Mouse (Mus musculus) v-Abl transformed pro-B cells (cell line): ENCODE data around the gene Actr8.

Experiments used
- in situ Hi-C, 2 experiments: fragments of 400-800 bp; cut with MboI; formaldehyde crosslinking; loops; one replicate each; pipeline ENCODE4 v1.15.1; 2025; ENCODE audit not compliant: unreplicated experiment in 2 of 2

Actr8 gene

DNA sequence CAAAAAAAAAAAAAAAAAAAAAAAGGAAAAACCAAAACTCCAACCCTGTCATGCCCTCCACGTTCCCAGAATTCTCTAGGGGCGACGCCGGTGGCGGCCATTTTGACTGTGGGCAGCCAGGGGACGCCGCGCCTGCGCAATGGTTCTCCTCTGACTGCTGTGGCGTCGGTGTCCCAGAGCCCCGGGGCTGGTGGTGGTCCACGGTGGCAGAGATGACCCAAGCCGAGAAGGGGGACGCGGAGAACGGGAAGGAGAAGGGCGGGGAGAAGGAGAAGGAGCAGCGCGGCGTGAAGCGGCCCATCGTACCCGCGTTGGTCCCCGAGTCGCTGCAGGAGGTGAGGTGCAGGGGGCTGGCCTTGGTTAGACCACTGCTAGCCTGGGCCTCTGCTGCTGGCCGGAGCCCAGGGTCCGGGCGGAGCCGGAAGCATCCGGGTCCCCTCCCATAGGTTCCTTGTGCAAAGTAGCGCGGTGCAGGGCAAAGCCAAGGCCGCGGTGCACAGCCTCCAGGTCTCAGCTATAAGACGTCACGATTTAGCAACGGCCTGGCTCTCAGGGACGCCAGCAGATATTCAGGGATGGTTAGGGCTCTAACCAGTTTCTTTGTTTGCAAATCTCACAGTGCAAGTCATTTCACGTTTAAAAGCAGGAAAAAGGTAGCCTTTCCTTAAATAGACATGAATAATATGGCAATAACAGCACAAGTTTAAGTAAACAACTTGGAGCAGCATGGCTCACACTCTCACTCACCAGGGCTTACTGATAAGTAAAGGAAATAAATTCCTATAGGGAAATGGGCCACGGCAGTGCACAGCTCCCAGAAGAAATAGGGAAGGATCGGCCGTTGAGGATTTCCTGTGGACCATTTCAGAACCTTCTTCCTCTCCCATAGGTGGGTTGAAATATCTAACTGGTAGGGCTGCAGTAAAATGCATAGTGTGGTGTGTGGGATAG is at the start of gene Actr8:
Actr8 (plus strand) TSS at position 84 of the 951 bp plus-strand sequence.
- in situ Hi-C loops = loop anchor here in 1 of 2 experiments (10.0 kb wide), 1 partner anchor 696 kb away; no protein-coding TSS in a partner anchor

DNA sequence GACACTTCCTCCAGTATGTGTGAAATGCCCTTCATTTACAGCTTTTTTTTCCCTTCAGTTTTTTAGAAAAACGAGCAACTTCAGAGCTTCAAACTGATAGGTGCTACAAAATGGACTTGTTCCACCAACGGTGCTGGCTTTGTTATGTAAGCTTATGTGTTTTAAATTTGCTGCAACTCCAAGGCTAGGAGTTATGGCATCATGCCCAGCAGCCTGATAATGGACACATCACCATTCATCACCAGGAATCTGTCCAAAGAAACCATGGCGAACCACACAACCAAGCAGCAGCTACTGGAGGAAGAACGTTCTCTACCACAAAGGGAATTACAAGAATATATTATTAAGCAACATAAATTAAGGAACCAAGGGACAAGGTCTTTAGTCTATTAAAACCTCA is 49.2 kb upstream of the Actr8 start:
- in situ Hi-C loops = loop anchor here in 1 of 2 experiments (25.0 kb wide), 1 partner anchor 492 kb away; no protein-coding TSS in a partner anchor

DNA sequence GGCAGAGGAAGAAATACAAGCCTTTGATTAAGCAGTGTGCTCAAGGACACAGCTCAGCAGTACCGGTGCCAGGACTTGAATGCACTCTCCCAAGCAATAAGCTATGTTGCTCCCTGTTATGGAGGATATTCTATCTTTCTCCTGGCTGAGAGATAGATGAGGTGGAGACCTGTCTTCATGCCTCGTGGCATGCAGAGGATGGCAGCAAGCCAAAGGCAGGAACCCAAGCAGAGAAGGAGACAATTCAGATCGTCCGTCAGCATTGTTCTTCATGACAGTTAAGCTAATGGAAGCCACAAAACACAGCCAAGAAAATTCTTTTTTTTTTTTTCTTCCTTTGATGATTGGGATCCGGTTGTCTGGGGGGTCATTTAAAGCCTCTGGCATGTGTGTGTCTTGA is 42.6 kb upstream of the Actr8 start:
- in situ Hi-C loops = loop anchor here in 1 of 2 experiments (25.0 kb wide), 1 partner anchor 498 kb away; no protein-coding TSS in a partner anchor

DNA sequence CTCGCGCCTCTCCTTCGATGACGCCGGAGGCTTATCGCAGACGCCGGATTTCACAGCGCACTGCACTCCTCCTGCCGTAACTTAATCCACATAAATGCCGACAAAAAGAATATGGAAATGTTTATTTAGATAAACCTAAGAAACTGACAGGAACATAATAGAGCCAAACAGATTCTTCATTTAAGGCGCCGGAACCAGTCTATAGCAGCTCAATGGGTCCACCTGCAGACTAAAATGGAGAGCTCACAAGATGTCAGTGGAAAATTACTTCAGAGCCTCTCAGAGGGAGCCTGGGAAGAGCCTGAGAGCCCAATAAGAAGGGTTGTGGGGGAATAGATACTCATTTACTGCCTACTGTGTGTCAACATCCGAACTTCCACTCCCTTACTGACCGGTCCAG is 40.7 kb upstream of the Actr8 start:
- in situ Hi-C loops = loop anchor here in 1 of 2 experiments (25.0 kb wide), 1 partner anchor 500 kb away; no protein-coding TSS in a partner anchor

DNA sequence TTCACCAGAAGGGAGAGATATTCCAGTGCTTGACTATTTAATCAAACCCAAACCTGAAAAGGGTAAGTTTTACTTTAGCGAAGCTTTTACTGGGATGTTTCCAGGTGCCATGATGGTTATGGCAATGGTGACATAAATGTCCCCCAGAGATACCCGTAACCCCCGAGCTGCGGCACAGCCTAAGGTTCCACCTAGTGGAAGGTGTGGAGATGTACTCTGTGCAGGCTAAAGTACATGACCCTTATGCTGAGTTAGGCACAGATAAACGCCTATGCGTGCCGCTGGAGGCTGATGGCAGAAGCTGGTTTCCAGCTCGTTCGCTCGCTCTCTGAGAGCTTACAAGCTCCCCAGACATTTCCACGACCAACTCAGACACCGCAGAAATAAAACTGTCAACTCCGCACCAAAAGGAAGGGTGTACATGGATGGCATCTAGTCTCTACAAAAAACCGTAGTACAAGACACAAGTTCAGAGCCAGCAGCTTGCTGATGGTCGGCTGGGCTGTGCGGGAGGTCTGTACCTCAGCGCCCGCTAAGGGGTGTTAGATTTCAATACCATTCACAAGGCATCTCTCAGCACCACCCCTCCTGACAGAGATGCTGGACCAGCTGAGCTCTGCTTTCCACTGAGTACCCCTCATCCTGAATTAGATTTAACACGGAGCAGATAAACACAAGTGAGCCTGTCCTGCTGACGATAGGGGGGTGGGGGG is 38.4 kb upstream of the Actr8 start:
- in situ Hi-C loops = loop anchor here in 1 of 2 experiments (25.0 kb wide), 1 partner anchor 502 kb away; no protein-coding TSS in a partner anchor

DNA sequence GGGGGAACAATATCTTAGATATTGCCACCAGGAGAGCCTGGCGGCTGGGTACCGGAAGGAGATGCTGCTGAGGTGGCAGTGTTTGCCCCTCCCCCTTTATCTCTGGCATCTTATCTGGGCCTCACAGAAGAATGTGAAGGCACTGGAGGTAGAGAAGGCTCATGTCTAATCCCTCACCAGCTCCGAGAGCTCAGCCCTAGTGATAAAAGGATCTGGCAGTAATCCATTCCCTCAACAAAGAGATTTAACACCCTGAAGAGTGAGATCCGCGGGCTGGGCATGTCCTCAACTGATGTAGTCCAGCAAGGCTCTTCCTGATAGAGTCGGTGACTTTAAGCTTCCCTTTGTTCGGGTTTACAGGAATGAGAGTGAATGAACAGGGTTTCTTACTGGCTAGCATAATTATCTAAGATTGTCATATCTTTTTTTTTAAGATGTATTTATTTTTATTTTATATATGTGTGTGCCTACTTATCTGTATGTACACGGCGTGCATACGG is 37.8 kb upstream of the Actr8 start:
- in situ Hi-C loops = loop anchor here in 1 of 2 experiments (25.0 kb wide), 1 partner anchor 503 kb away; no protein-coding TSS in a partner anchor

DNA sequence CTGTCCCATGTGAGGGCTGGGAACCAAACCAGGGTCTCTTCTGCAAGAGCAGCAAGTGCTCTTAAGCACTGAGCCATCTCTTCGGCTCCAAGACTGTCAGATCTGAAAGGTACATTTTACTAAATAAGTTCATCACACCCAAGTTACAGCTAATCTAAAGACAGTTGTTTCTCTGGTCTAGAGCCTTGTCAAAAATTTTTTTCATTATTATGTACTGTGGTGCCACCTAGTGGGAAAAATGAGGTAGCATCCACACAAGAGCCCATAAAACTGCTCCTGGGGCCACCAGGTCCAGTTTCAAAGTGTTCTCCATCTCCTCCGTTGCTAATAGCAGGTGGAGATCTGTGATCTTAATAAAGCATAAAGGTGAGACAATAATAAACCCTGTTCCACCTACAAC is 37.3 kb upstream of the Actr8 start:
- in situ Hi-C loops = loop anchor here in 1 of 2 experiments (25.0 kb wide), 1 partner anchor 504 kb away; no protein-coding TSS in a partner anchor

DNA sequence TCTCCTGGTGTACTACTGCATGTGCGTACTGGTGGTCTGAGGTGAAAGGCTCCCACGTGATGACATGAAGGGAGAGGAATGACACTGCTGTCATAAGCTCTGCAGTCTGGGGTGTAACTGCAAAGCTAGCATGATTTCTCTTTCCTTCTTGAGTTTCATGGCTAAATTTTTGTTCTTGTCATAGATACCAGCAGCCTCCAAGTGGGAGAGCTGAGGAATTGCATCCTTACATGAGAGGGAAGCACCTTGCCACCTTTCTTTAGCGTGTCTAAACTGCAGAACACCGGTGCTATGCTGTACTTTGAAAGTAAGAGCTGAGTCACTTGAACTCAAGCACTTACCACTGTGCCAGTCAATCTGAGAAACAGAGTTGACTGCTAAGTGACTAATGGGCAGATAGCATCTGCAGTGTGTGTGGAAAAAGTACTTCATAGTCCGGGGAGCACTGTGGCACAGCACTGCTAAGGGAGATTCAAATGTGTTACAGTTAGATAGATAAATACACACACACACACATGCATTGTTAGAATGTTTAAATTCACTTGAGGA is 31.3 kb upstream of the Actr8 start:
- in situ Hi-C loops = loop anchor here in 1 of 2 experiments (25.0 kb wide), 1 partner anchor 510 kb away; no protein-coding TSS in a partner anchor

DNA sequence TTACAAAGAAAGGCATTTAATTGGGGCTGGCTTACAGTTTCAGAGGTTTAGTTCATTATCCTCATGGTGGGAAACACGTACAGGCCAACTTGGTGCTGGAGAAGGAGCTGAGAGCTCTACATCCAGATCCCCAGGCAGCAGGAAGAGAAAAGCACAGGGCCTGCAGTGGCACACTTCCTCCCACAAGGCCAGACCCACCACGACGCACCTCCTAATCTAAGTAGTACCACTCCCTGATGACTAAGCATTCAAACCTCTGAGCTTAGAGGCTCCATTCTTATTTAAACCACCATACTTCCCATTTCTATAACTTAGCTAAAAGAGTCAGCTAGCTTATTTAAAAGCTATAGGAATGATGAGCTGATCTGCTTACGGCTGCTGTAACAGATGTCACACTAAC is 27.3 kb upstream of the Actr8 start:
- in situ Hi-C loops = loop anchor here in 1 of 2 experiments (25.0 kb wide), 1 partner anchor 1886 kb away; the partner anchor contains the start of gene Ankrd28

DNA sequence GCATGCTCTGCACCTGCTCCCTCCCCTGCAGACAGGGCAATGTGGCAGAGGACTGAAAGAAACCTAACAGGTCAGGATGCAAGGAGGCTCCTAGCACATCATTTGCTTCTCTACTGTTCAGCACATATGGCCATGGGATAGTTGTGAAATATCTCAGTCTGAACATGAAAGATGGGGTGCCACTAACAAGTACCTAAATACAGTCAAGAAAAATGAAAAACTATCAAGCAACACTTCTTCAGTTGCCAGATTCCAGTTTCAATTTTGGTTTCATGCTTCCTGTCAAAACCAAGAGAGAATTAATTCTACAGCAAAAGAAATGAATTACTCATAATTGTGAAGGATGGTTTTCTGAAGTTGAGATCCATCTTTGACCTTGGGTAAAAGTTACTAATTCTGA is 20.7 kb upstream of the Actr8 start:
- in situ Hi-C loops = loop anchor here in 1 of 2 experiments (25.0 kb wide), 1 partner anchor 1880 kb away; the partner anchor contains the start of gene Ankrd28

DNA sequence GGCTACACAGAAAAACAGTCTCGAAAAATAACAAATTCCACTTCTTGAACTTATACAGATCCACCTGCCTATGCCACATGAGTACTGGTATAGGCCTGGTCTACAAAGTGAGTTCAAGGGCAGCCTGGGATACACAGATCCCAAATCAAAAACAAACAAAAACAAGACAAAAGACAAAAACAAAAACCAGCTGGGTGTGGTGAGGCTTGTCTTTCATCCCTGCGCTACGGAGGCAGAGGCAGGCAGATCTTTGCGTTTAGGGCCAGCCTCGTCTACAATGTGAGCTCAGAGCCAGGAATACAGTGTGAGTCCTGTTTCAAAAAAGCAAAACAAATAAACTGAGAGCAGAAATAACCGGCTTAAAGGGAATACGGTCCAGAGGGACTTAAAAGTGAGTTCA is 10.5 kb upstream of the Actr8 start:
- in situ Hi-C loops = loop anchor here in 1 of 2 experiments (25.0 kb wide), 1 partner anchor 1870 kb away; the partner anchor contains the start of gene Ankrd28

DNA sequence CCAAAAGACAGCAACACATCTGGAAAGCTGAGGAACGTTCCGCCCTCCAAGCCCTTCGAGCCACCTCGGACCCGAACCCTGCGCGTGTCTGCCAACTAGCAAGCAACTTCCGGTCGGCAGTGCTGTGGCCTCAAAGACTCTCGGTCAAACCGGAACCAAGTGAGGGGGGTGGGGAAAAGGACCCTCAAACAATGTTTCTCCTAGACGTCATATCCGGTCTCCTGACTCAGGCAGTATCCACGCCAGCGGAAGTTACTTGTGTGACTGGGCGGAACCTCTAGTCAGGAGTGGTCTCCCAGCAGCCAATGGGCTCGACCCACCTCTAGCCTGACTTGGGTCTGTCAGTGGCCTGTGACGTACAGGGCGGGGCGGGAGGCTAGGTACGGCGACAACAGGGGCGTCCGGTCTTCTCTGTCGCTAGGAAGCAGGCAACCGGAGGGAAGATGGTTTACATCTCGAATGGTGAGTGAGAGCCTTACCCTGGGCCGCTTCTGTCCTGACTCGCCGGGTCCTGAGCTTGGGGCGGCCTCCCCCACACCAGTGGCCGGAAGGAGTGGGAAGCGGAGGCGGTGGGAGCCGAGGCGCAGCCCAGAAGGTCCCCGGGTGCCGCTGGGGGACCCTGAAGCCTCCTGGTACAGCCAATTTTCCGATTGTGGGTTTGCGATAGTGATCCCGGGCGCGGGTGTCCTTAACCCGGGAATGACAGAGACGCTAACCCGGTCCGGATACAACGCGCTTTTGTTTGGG is 9.9 kb upstream of the Actr8 start, which contains the start of gene Selenok:
Selenok (plus strand) TSS at position 234 of the 747 bp plus-strand sequence.
- in situ Hi-C loops = loop anchor here in 1 of 2 experiments (25.0 kb wide), 1 partner anchor 1869 kb away; the partner anchor contains the start of gene Ankrd28

DNA sequence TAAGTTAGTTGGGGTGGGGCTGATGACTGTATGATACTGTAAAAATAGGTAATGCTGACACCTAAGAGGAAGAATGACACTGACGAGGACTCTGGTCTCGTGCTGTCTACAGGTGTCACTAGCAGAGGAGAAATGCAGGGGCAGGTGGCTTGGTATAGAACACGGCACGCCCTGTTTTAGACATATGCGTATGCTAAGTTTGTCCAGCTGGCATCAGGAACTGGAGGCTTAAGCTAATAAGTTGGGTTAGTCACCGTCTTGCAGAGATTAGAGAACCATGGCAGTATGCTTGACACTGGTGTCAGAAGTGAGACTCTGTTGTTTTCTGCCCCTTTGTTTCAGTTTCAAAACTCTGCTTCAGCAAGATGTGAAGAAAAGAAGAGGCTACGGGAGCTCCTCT is 6.7 kb upstream of the Actr8 start:
- in situ Hi-C loops = loop anchor here (10.0 to 25.0 kb wide), 2 partner anchors 703 to 1866 kb away; partner anchors contain the start of gene Ankrd28 (in 1 of the 2)

DNA sequence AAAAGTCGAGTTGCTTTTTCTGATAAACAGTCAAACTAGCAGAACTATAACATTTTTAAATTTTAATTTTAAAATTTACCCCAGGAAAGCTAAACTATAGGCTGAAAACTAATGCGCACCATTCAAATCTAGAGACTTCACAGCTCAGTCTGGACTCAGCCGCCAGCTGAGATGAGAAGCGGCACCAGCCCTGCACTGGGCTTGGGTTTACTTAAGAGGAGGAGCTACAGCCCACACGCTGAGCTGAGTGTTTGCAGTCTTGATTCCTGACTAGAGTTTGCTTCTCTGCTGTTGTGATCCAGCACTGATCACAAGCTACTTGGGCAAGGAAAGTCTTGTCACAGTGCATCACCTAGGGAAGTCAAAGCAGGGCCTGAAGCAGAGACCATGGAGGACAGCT is 6.1 kb upstream of the Actr8 start:
- in situ Hi-C loops = loop anchor here (10.0 to 25.0 kb wide), 2 partner anchors 703 to 1865 kb away; partner anchors contain the start of gene Ankrd28 (in 1 of the 2)

DNA sequence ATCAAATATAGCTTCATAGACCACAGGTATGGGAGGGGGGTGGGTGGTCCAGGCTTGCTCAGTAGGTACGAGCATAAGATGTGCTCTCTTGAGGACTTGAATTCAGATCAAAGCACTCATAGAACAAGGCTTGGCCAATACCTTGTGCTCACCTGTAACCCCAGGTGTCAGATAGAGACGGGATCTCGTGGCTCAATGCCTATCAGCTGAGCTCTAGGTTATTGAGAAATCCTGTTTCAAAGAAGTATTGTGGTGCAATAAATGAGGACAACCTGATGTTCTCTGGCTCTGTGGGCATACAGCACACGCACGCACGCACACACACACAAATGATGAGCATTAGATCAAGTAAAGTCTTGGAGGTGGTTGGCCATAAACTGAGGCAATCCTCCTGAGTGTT is 1.2 kb upstream of the Actr8 start:
- in situ Hi-C loops = loop anchor here in 1 of 2 experiments (10.0 kb wide), 1 partner anchor 698 kb away; no protein-coding TSS in a partner anchor

DNA sequence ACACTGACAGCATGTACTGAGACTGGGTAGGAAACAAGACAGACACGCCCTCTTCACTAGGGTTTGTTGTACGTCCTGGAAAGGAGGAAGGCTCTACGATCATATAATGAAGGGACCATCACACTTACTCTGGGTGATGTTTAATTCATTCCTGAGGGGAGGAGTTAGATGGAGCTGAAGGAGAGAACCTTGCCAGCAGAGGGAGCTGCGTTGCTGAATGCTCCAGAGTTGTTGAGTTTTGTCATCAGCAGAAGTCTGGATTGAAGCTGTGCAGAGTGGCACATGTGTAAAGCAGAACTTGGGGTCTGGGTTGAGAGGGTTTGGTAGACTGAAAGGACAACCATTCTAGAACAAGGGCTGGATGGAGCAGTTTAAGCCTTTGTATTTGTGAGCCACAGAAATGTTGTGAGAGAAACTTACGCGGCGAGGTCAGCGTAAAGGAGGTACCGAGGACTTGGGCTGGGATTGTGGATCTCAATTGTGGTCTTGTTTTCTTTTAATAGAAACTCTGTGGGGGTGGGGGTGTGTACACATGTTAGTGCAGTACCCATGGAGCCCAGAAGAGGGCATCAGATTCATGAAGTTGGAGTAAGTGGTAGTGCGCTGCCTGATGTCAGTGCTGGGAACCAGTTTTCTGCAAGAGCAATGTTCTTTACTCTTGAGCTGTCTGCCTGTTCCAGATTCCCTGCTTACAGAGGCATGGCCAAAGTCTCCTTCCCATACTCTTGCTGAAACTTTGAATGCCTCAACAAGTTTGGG is 2.5 kb downstream of the Actr8 start:
- in situ Hi-C loops = loop anchor here in 1 of 2 experiments (10.0 kb wide), 1 partner anchor 534 kb away; no protein-coding TSS in a partner anchor

DNA sequence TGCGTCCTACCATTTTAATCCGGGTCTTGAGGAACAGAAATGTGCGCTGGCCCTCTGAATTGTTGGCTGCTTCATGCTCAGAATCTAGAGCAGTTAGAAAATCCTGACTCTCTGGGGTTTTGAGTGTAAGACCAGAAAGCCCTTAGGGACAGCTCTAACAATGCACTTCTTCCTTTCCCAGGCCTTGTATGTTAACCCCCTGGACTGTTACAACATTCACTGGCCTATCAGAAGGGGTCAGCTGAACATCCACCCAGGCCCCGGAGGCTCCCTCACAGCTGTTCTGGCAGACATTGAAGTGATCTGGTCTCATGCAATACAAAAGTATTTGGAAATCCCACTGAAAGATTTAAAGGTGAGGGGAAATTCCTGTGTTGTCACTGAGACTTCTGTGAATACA is 8.0 kb downstream of the Actr8 start:
- in situ Hi-C loops = loop anchor here in 1 of 2 experiments (10.0 kb wide), 1 partner anchor 529 kb away; no protein-coding TSS in a partner anchor

DNA sequence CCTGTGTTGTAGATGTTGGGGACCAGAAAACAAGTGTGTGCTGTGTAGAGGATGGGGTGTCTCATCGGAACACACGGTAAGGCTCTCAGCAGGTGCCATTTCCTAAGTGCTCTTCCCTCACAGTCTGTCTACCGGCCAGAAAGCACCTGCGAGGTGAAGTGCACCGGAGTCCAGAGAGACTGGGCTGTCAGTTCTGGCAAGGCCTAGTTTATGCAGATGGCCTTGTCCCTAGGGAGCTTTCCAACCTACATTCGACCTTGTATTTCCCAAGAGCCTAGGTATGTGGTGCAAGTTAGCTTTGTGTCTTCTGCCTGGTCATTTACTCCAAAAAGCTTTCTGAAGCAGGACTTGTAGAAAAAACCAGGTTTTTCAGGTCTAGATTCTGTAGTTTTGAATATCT is 9.1 kb downstream of the Actr8 start:
- in situ Hi-C loops = loop anchor here in 1 of 2 experiments (10.0 kb wide), 1 partner anchor 528 kb away; no protein-coding TSS in a partner anchor
